Mouse (Mus musculus) E14TG2a.4 (cell line): ENCODE results near the gene Fam110c.

Source experiments
- CTCF ChIP-seq: conservative IDR thresholded peaks from 2 replicates; pipeline ENCODE4 v1.5.1; 2014; ENCODE audit warnings: low read length
- NANOG ChIP-seq: IDR thresholded peaks from 2 replicates; pipeline ENCODE4 v1.6.1; 2014; ENCODE audit warnings: borderline replicate concordance, low read length, mixed read lengths
- POU5F1 ChIP-seq: IDR thresholded peaks from 2 replicates; pipeline ENCODE4 v1.6.1; 2014; ENCODE audit warnings: low read length, borderline replicate concordance

DNA sequence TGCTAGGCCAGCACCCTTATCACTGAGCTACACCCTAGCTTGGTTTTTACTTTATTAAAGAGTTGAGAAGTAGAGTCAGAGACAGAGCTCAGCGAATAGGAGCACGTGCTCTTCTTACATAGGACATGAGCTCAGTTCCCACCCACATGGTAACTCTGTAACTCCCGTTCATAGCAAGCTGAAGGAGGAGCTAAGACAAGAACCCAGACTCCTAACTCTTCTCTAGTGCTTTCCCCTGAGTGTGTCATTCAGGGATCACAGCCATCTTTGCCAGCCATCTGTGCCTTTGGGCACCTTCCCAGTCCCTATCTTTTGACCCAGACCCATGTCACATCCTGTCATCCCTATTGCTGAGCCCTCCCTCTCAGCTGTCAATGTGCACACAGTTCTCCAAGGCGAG lies 13.4 kb downstream of the Fam110c start:
- TF ChIP-seq CTCF (no peak), NANOG (no peak), POU5F1 (no peak)
